Mouse (Mus musculus): Measurements from ENCODE around the gene Masp2.

Masp2 gene

DNA sequence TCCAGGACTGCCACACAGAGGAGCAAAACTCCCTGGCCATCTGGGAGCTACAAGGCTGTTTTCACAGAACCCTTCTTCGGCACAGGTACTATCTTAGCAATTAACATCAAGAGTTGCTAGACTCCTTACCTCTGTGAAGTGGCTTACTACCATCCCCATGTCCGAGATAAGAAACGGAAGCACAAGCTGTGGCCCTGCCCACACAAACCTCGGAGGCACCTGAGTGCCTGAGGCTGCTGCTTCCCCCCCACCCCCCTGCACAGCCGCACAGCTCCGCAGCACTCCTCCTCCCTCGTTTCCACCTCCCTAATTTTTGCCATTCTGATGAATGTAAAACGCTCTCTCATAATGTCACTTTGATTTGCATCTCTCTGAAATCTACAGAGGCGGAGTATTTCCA is 35.9 kb downstream of the Masp2 start:
- Histone ChIP-seq H3K27me3 (ENCODE audit: control insufficient read depth, insufficient read depth, low read length, poor library complexity, severe bottlenecking) (no peaks in the 10 kb centered on the region), H3K36me3 (ENCODE audit: control insufficient read depth, insufficient read depth, low read length, poor library complexity, severe bottlenecking) (no peaks in the 10 kb centered on the region)
- DNase-seq (ENCODE audit: low read depth, low spot score) = no peak

DNA sequence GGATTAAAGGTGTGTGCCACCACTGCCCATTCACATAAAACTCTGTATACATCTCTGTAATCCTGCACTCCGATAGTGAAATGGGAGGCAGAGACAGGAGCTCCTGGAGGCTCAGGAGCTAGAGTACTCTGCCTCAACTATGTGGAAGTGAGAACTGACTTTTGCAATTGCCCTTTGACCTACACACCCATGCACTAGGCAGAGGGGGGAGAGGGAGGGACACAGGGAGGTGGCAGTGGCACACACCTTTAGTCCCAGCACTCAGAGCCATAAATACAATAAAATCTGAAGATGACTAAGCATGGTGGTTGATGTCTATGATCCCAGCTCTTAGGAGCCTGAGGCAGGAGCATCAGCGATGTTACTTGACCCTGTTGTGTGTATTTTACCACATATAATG is 37.1 kb downstream of the Masp2 start:
- DNase-seq (ENCODE audit: low read depth, low spot score) = no peak
- no peaks in the 10 kb centered on the region; the same call in 1 of the 2 replicates for H3K27me3 ChIP-seq (ENCODE audit: control insufficient read depth, insufficient read depth, low read length, poor library complexity, severe bottlenecking)
- no peaks in the 10 kb centered on the region for H3K36me3 ChIP-seq (ENCODE audit: control insufficient read depth, insufficient read depth, low read length, poor library complexity, severe bottlenecking)

DNA sequence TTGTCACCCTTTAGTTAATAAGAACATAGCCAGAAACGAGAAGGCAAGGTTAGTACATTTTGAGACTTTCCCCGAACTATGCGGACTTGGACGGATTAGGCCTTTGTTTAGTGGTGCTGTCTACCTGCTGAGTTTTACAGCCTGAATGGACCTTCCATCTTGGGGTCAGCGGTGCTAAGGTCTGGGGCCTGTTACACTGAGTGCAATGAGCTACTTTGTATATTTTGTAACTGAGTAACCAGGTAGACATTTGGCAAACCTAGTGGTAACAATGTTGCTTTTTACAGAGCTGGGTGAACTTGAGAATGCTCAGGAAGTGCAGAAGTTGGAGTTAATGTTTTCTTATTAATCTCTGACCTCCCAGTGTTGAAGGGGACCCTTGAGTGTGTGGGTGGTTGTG is 38.8 kb downstream of the Masp2 start:
- DNase-seq (ENCODE audit: low read depth, low spot score) = no peak
- H3K36me3 ChIP-seq (ENCODE audit: control insufficient read depth, insufficient read depth, low read length, poor library complexity, severe bottlenecking) = no peaks in the 10 kb centered on the region
- H3K27me3 ChIP-seq (ENCODE audit: control insufficient read depth, insufficient read depth, low read length, poor library complexity, severe bottlenecking) = no peaks in the 10 kb centered on the region; the same call in 1 of the 2 replicates

DNA sequence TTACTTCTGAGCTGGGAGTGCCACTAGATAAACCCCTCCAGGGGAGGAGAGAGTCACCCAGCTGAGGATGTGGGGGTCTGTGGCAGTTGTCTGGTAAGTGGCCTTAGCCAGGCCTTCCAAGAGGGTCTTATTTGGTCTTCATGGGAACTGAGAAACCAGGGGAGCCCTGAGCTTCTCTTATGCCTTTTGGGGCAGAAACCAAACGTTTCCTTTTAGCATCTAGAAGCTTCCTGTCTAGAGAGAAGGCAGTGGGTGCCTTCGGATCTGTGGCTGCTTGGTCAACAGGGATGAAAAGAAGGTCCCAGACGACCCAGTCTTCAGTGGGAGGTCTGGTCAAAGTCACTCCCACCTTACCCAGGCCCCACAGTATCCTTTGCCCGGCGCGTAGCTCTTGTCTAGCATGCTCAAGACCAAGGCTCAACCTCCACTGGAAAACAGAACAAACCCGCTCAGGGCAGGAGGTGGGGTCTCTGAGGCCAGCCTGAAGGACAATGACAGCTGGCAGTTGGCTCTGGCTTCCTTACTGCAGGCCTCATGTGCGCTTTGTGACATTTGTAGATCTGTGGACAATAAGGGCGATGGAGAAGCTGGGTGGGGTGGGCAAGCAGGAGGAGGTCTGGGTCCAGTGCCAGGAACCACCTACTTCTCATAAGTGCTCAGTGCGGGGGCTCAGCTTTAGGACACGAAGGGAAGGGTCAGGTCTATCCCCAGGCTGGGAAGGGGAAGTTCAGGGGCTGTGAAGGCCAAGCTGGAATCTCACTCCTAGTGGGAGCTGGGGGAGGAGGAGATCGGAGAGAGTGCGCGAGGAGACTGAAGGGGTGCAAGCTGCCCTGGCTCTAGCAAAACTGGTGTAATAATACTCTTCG is 41.2 kb downstream of the Masp2 start, which contains the start of gene Gm572:
Gene Gm572, plus strand, starts transcription at position 27 of the 866 bp plus-strand sequence.
- H3K27me3 ChIP-seq (ENCODE audit: control insufficient read depth, insufficient read depth, low read length, poor library complexity, severe bottlenecking) = no peaks in the 10 kb centered on the region; the same call in 1 of the 2 replicates
- no peaks in the 10 kb centered on the region for H3K36me3 ChIP-seq (ENCODE audit: control insufficient read depth, insufficient read depth, low read length, poor library complexity, severe bottlenecking)
- DNase-seq (ENCODE audit: low read depth, low spot score) = no peak

DNA sequence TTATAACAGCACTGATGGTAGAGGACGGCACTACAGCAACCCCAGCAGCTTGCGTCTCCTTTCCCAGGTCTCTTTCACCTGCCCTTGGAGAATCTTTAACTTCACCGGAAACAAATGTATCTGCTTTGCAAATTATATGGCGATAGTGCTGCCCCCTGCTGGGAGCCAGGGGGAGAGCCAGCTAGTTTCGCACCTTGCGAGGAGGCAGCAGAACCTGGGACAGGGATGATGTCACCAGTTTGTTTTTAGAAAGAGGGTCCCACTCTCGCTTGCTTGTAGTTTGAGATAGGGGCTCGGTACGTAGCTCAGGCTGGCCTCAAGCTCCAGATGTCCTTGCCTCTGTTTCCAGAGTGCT is 41.8 kb downstream of the Masp2 start:
- no peaks in the 10 kb centered on the region for H3K36me3 ChIP-seq (ENCODE audit: control insufficient read depth, insufficient read depth, low read length, poor library complexity, severe bottlenecking)
- no peaks in the 10 kb centered on the region; the same call in 1 of the 2 replicates for H3K27me3 ChIP-seq (ENCODE audit: control insufficient read depth, insufficient read depth, low read length, poor library complexity, severe bottlenecking)
- peak; percentile 78 for DNase-seq (ENCODE audit: low read depth, low spot score)

DNA sequence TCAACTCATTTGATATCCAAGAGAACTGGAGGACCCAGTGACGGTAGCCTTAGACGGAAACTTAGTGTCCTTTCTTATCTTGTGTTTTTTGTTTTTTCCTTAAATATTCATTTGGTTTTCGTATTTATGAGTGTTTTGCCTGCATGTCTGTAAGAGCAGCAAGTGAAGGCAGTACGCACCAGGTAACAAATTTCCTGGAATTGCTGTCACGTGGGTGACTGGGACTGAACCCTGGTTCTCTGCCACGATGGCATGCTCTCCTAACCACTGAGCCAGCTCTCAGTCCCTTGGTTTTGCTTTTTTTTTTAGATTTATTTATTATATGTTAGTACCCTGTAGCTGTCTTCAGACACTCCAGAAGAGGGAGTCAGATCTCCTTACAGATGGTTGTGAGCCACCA is 42.6 kb downstream of the Masp2 start:
- no peaks in the 10 kb centered on the region for H3K36me3 ChIP-seq (ENCODE audit: control insufficient read depth, insufficient read depth, low read length, poor library complexity, severe bottlenecking)
- no peak for DNase-seq (ENCODE audit: low read depth, low spot score)
- no peaks in the 10 kb centered on the region; the same call in 1 of the 2 replicates for H3K27me3 ChIP-seq (ENCODE audit: control insufficient read depth, insufficient read depth, low read length, poor library complexity, severe bottlenecking)

DNA sequence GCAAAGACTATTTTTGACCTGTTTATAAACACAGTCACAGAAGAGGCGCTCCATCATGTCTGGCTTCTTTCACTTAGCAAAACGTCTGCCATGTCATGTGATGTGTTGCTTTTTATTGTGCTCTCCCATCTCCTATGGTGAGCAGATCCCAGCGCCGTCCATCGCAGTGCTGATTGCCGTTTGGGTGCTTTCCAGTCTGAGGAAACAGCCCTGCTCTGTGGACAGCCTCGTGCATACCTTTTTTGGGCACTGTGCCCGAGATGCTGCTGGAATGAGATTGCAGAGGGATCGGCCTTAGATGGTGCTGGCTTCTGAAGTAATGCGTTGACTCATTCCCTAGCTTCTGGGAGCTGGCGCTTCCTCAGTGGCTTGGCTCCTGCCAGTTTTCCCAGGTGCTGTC is 44.3 kb downstream of the Masp2 start:
- DNase-seq (ENCODE audit: low read depth, low spot score) = no peak
- Histone ChIP-seq H3K36me3 (ENCODE audit: control insufficient read depth, insufficient read depth, low read length, poor library complexity, severe bottlenecking) (no peaks in the 10 kb centered on the region), H3K27me3 (ENCODE audit: control insufficient read depth, insufficient read depth, low read length, poor library complexity, severe bottlenecking) (no peaks in the 10 kb centered on the region; the same call in 1 of the 2 replicates)

DNA sequence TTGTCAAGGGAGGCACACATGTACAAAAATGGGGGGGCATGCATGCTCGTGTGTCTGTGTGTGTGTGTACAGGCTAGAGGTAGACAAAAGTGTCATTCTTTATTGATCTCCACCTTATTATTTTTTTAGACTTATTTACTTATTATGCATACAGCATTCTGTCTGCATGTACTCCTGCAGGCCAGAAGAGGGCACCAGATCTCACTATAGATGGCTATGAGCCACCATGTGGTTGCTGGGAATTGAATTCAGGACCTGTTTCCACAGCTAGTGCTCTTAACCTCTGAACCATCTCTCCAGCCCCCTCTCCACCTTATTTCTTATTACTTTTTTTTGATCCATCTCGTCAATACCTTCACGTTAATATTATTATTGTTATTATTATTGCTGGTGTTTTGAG is 47.0 kb downstream of the Masp2 start:
- peak; percentile 19 for DNase-seq (ENCODE audit: low read depth, low spot score)
- no peaks in the 10 kb centered on the region for H3K36me3 ChIP-seq (ENCODE audit: control insufficient read depth, insufficient read depth, low read length, poor library complexity, severe bottlenecking)
- H3K27me3 ChIP-seq (ENCODE audit: control insufficient read depth, insufficient read depth, low read length, poor library complexity, severe bottlenecking) = no peaks in the 10 kb centered on the region; the same call in 1 of the 2 replicates

DNA sequence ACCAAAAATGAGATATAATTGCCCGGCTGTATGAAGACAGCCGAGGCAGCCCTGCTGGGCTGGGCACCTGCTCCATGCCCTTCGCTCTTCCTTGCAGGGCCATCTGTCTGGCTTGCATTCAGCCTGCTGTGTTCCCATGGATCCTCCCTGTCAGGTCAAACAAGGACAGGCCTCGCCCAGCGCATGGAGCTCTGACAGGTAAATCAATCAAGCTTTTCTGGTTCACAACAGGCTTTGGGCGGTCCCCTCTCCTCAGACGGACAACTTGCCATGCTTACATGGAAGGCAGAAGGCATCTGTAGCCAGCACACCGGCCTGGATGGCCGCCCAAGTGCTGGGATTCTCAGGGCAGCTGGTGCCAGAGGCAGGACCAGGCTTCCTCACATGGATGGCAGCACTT is 48.7 kb downstream of the Masp2 start:
- H3K27me3 ChIP-seq (ENCODE audit: control insufficient read depth, insufficient read depth, low read length, poor library complexity, severe bottlenecking) = no peaks in the 10 kb centered on the region
- H3K36me3 ChIP-seq (ENCODE audit: control insufficient read depth, insufficient read depth, low read length, poor library complexity, severe bottlenecking) = no peaks in the 10 kb centered on the region
- DNase-seq (ENCODE audit: low read depth, low spot score) = no peak

DNA sequence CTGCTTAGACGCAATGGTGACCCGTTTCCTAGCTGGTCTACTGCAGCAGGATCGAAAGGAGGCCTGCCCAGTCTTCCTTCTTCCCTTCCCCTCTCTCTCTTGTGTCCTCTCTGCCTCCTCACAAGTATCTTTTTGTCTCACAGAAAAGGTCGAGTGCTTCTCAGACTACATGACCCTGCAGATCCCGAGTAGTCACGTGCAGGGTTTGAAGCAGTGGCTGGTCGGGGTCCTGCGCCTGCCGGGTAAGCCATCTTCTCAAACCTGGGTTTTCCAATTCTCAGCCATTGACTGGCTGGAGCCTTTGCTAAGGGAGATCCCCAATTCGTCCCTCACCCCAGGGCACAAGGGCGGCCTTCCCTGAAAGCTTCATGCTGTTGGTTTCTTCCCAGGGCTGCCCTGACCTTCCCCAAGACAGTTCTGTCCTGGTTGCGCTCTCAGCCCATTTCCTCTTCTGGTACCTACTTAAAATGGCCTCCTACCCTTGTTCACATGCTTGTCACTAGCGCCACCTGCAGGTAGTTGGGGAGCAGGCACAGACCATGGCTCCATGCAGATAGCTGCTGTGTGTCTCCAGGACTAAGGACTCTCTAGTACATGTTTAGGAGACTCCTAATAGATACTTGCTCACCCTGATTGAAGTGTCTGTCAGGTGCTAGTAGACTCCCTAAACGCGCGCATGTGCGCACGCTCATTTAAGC is 52.5 kb downstream of the Masp2 start:
- peak; percentile 34 for DNase-seq (ENCODE audit: low read depth, low spot score)
- Histone ChIP-seq H3K36me3 (ENCODE audit: control insufficient read depth, insufficient read depth, low read length, poor library complexity, severe bottlenecking) (no peaks in the 10 kb centered on the region), H3K27me3 (ENCODE audit: control insufficient read depth, insufficient read depth, low read length, poor library complexity, severe bottlenecking) (no peaks in the 10 kb centered on the region)

DNA sequence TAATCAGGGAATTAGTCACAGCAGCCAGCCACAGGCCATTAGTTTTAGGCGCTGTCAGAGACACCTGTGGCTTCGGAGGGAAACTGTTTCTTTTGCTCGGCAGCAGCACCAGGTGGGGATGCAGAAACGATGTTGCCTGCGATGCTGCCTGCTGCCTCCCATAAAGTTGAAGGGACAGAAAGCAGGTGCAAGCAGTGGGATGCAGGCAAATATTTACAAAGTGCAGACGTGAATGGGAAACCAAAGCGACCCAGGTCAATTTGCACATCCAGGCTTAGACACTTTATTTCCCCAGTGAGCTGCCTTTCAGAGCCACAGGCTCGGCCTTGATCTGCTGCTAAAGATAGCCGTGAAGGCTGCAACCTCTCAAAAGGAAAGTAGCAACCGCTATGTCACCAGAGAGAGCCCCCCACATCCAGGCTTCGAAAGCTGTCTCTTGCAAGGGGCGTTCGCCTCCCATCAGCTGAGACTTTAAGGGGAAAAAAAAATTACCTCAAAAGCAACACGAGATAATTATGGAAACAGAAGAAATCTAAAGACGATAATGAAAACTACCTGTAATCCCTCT is 54.4 kb downstream of the Masp2 start:
- no peak for DNase-seq (ENCODE audit: low read depth, low spot score)
- Histone ChIP-seq H3K27me3 (ENCODE audit: control insufficient read depth, insufficient read depth, low read length, poor library complexity, severe bottlenecking) (no peaks in the 10 kb centered on the region), H3K36me3 (ENCODE audit: control insufficient read depth, insufficient read depth, low read length, poor library complexity, severe bottlenecking) (no peaks in the 10 kb centered on the region)

DNA sequence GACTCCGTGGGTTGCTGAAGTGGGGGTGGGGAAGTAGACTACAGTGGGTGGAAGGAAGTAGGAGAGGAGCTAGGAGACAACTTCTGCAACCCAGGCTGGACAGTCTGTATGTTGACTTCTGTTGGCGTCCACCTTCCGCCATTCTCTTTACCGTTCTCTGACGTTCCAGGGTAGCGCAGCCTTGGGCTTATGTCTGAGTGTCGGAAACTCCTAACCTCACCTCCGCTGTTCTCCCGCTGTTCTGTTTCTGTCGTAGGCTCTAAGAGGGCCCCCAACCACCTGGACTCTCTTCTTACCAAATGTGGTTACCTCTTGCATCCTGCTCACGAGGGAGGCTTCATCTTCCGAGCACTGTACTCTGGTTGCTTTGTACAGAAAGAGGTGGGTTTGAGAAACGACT is 55.4 kb downstream of the Masp2 start:
- H3K27me3 ChIP-seq (ENCODE audit: control insufficient read depth, insufficient read depth, low read length, poor library complexity, severe bottlenecking) = no peaks in the 10 kb centered on the region
- no peak for DNase-seq (ENCODE audit: low read depth, low spot score)
- no peaks in the 10 kb centered on the region for H3K36me3 ChIP-seq (ENCODE audit: control insufficient read depth, insufficient read depth, low read length, poor library complexity, severe bottlenecking)

DNA sequence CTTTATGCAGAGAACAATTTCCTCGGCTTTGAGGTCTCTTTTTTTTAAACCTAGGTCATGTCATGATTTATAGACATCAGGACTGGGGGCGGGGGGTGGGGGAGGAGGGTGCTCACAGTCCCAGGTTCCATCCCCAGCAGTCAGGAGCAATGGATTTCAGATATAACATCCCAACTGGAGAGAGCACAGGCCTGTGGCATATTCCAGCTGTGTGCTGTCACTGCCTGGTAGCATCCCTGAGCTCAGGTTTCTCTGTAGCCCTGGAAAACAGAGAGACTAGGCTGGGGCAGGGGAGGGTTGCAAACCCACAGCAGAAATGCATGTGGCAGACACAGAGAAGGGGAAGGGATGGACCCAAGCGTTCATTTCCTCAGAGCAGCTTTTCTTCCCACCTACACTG is 57.8 kb downstream of the Masp2 start:
- no peaks in the 10 kb centered on the region for H3K36me3 ChIP-seq (ENCODE audit: control insufficient read depth, insufficient read depth, low read length, poor library complexity, severe bottlenecking)
- no peak for DNase-seq (ENCODE audit: low read depth, low spot score)
- H3K27me3 ChIP-seq (ENCODE audit: control insufficient read depth, insufficient read depth, low read length, poor library complexity, severe bottlenecking) = no peaks in the 10 kb centered on the region

DNA sequence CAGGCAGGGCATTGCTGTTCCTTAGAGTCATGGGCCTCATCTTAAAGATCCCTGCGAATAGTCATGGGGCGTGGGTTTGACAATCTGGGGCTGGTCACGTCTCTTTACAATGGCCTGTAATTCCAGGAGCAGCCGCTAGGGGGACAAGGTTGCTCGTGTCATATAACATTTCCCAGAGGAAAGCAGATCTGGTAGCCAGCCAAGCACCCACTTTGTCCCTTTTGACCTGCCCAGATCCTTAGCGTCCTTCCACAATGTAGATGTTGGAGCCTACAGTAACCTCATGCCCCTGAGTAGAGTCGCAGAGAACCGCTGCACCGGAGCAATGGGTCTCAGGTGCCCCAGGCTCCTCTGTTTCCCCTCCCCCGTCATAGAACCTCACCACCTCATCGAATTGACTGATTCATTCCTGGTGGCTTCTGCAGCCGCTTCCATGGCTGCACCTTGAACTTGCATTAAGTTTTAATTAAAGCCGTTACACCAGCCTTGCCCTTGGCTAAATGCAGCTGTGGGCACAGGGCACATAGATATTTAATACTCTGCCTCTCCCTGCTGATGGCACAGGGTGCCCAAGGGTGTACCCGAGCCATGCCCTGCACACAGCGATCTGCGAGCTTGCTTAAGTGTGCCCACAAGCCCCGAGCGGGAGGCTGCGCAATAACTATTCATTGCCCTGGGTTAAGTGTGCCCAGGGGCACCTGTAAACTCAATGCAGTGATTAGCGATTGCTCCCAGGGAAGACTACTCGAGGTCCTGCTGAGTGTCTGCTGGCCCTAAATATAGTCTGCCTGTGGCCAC is 60.0 kb downstream of the Masp2 start:
- no peaks in the 10 kb centered on the region for H3K27me3 ChIP-seq (ENCODE audit: control insufficient read depth, insufficient read depth, low read length, poor library complexity, severe bottlenecking)
- no peaks in the 10 kb centered on the region for H3K36me3 ChIP-seq (ENCODE audit: control insufficient read depth, insufficient read depth, low read length, poor library complexity, severe bottlenecking)
- peak; percentile 75 for DNase-seq (ENCODE audit: low read depth, low spot score)

Data from splenic B cell, adult 2 months (primary cell).